Mouse (Mus musculus) c-Kit-positive CD71-negative TER-119-negative erythroid progenitor cells, embryonic 14.5 days (primary cell): Measurements from ENCODE around the gene Hcrtr2.

Experiments used
- DNase-seq: peaks from one replicate; pipeline ENCODE4 v3.0.0-alpha.2; 2013; ENCODE audit warnings: low read depth

The Hcrtr2 gene

DNA sequence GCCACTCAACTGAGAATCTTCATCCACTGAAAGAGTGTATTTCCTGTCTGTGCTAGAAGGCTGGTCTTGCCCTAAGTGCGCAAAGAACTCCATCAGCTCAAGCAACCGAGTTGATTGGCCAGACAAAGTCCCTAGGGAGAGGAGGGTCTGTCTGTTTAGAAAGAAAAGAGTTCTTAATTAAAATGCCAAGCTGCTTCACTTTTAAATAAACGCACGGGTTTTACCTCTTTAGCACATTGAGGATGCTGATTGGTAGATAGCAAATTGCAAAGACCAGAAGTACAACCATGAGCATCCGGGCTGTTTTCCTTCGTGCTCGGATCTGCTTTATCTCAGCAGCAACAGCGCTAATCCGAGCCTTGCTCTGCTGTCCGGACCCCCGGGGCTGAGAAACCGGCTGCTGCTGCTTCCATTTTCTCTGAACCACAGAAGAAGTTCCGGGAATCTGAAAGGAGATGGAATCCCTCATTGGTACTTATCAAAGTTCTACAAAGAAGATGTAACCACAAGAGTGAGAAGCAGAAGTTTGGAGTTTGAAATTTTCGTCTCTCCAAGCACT lies 87.6 kb downstream of the Hcrtr2 start:
- no peak for DNase-seq

DNA sequence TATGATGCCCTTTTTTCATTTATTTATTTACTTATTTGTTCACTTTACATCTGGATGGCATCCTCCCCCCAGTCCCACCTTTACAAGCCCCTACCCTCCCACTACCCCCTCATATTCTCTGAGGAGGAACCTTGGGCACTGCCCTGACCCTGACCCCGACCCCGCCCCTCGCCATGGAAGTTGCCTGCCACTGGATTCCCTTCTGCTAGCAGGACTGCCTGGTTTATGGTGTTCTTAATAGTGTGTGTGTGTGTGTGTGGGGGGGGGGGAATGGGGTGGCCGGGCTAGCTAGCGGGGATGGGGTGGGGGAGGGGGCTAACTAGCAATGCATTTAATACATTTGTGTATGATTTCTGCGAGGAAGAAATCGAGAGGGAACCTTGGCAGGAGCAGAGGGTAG lies 88.8 kb downstream of the Hcrtr2 start:
- DNase-seq = no peak

DNA sequence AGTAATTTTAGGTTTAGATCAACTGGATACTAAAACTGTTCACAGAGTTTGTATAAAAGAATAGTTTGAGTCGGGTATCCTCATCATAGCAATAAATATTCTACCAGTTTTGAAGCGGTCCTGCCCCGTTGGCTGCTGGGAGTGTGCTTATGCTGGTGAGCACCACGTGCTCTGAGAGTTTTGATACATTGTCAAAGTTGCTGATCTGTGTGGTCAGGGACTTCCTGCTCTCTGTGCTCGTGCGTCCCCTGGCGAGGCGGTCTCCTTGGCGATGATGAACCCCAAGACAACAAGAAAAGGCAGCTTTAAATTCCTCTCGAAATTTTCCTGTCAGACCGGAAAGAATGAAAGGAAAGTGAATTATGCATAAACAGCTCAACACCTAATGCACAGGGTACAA lies 93.3 kb downstream of the Hcrtr2 start:
- no peak for DNase-seq

DNA sequence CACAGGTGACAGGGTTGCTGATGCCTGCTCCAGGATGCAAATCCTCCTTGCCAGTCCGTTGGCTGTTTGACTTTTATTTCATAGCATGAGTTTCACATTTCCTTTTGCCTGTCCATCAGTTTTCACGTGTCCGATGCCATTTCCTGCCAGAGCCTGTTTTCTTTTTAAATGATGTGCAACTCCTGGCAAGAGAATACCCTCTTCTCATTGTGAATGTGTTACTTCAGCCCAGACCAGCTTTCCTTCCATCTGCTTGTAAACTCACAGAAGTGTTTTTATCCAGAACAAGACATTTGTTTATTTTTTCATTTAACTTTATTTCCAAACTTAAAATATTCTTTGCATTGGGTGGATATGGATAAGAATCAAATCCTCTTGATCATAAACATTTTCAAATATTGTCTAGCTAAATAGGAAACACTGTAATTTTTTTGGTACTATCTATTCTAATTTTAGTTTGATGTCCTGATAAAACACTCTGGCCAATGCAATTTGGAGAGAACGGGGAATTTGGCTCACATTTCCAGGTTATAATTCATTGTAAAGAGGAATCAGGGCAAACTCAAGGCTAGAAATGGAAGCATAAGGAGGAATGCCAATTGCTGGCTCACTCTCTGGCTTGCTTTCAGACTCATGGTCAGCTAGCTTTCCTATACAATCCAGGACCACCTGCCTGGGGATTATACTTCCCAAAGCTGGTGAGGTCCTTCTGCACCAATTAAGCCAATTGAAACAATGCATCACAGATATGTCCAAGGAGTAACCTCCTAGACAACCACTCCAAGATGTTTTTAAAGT lies 106.3 kb downstream of the Hcrtr2 start:
- DNase-seq = no peak

DNA sequence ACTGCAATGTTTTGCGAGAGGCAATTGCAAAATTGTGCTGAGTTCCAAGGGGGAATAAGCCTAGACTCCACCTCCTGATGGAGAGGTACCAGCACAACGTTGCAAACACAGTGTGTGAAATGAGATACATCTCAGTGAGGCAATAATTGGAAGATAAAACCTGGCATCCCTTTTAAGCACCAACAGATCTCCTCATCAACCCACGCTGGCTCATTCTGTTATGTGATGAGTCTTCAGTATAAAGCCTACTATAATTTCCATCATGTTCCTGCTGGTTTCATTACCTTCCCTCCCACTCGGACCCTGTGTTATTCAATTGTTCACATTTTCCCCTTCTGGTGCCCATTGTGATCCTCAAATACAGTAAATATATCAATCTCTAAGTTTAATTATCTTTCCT lies 109.0 kb downstream of the Hcrtr2 start:
- DNase-seq = no peak

DNA sequence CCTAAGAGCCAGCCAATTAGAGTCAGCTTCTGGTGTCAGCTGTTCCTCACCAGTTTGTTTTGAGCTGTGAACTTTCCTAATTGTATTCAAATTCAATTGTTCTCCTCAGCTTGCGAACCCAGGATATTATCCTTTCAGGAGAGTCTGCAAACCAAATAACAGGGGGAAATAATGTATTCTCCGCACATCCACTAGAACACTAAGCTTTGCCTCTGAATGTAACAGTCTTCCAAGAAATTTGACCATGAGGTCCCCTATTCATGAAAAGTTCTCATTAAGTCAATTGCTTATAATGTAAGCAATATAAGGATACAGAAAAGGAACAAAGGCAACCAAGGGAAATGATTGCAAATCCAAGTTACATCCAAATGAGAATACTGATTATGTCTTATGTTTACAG lies 110.1 kb downstream of the Hcrtr2 start, which contains the start of gene Gfral:
Gfral (minus strand) TSS at position 101 of the 400 bp plus-strand sequence.
- DNase-seq = no peak

DNA sequence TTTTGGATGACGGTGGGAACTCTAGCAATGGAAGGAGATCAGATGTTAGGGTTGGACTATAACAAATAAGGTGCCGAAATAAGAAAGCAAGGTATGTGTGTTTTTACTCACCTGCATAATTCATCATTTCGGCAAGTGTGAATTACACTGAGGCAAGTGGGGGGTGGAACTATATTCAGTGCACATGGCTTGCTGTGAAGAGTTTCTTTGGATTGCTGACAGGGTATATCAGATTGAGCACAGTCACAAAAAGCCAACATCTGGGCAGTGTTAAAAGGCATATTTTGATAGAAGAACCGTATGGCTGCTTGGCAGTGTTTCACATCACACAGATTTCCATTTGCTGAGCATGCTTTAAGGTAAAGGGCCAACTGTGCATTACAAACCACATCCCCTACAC lies 126.7 kb downstream of the Hcrtr2 start:
- DNase-seq = no peak

DNA sequence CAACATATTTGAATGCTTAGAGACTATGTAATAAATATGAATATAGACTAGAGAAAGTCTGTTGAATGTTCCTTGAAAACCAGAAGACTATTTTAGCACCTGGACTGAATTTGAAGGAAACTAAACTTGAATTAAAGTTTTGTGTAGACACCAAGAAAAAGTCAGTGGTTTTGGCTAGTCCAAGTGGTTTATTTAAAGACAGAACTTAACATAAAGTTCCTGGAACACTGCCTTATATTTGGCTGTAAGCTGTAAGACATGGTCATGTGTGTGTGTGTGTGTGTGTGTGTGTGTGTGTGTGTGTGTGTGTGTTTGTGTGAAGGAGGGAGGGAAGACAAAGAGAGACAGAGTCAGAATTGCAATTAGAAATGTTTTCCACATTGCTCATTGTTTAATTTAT lies 144.4 kb downstream of the Hcrtr2 start:
- no peak for DNase-seq
